Mouse (Mus musculus): ENCODE data around the gene Agbl4. TPM values are rescaled to one million over a fixed set of nuclear protein-coding genes. Genes with fewer than 3 reads are reported as not detected.

Agbl4 gene
- polyA plus RNA-seq, 1 experiment from 2014 or later = 0.19 TPM

DNA sequence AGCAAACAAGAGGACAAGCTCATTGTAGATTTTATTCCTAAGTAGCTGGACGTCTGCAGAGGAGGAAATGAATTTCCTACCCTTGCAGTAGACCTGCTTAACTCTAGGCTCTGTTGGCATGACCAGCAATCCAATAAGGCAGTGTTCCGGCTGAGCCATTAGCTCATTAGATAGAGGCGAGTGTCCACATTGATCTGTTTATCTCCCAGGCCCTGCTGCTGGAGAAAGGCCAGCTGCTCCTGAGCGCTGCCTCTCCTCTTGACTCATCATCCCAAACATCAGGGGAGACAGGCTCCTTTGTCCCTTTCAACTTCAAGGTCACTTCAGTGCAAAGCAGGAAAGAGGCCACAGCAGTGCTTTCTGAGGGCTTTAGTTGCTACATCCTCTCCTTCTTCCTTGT lies 858.0 kb downstream of the Agbl4 start:
- Histone ChIP-seq H3K27ac (ENCODE audit: low read length) (no peak overlapping the region), H3K4me2 (replicated peaks; ENCODE audit: low read depth, low read length) (no peak overlapping the region), H3K4me1 (ENCODE audit: control insufficient read depth, insufficient read depth, low read length) (no peaks in the 10 kb centered on the region), H3K9me3 (ENCODE audit: control insufficient read depth, low read depth, low read length) (no peaks in the 10 kb centered on the region), H3K36me3 (ENCODE audit: control insufficient read depth, insufficient read depth, low read length) (no peaks in the 10 kb centered on the region), H3K27me3 (ENCODE audit: control insufficient read depth, insufficient read depth, low read length) (no peaks in the 10 kb centered on the region), H3K9ac (replicated peaks; ENCODE audit: low read depth, low read length) (no peak overlapping the region), H3K4me3 (ENCODE audit: low read depth, low read length) (no peak overlapping the region)
- no peak for ATAC-seq (ENCODE audit: insufficient number of reproducible peaks, insufficient read depth, low FRiP score, low read depth)
- WGBS = 36% methylated on average over 4 of the region's 4 CpGs

DNA sequence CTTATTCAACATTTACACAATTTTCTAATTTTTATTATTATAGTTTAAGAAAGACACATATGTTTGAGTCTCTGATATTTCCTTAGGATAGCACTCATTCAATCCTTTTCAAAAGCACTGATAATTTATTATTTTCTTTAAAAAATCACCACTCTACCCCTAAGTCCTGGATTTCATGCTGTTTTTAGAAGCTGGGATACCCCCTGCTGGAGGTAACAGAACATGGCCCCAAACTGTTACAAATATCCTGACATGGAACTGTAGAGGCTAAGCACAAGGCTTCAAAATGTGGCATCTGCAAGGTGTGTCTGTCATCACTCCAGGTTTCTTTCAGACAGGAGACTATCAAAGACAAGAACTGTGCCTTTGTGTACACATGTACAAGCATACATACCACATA lies 859.5 kb downstream of the Agbl4 start:
- Histone ChIP-seq H3K9ac (replicated peaks; ENCODE audit: low read depth, low read length) (no peak overlapping the region), H3K27me3 (ENCODE audit: control insufficient read depth, insufficient read depth, low read length) (no peaks in the 10 kb centered on the region), H3K4me3 (ENCODE audit: low read depth, low read length) (no peak overlapping the region), H3K27ac (ENCODE audit: low read length) (no peak overlapping the region), H3K4me1 (ENCODE audit: control insufficient read depth, insufficient read depth, low read length) (no peaks in the 10 kb centered on the region), H3K36me3 (ENCODE audit: control insufficient read depth, insufficient read depth, low read length) (no peaks in the 10 kb centered on the region), H3K4me2 (replicated peaks; ENCODE audit: low read depth, low read length) (no peak overlapping the region), H3K9me3 (ENCODE audit: control insufficient read depth, low read depth, low read length) (no peaks in the 10 kb centered on the region)
- no peak for ATAC-seq (ENCODE audit: insufficient number of reproducible peaks, insufficient read depth, low FRiP score, low read depth)

DNA sequence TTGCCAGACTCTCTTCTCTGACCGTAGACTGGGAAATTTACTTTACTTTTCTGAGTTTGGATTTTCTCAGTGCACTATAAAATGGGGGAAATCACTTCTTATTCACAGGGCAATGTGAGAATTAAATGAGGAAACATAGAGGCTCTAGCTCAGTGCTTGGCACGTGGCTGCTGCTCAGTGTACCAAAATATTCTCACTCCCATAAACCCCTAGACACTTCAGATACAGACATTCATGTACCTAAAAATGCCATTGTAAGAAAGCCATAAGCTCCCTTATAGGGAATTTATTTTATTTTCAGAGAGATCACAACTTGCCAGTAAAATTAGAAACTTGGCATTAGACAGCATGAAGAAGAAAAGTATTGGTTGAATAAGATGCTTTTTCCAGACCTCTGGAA lies 883.5 kb downstream of the Agbl4 start:
- Histone ChIP-seq H3K27me3 (ENCODE audit: control insufficient read depth, insufficient read depth, low read length) (no peaks in the 10 kb centered on the region), H3K4me2 (replicated peaks; ENCODE audit: low read depth, low read length) (no peak overlapping the region), H3K27ac (ENCODE audit: low read length) (no peak overlapping the region), H3K4me3 (ENCODE audit: low read depth, low read length) (no peak overlapping the region), H3K4me1 (ENCODE audit: control insufficient read depth, insufficient read depth, low read length) (no peaks in the 10 kb centered on the region), H3K36me3 (ENCODE audit: control insufficient read depth, insufficient read depth, low read length) (no peaks in the 10 kb centered on the region), H3K9me3 (ENCODE audit: control insufficient read depth, low read depth, low read length) (no peaks in the 10 kb centered on the region), H3K9ac (replicated peaks; ENCODE audit: low read depth, low read length) (no peak overlapping the region)
- 80% methylated on average over 2 of the region's 2 CpGs for WGBS
- ATAC-seq (ENCODE audit: insufficient number of reproducible peaks, insufficient read depth, low FRiP score, low read depth) = no peak

DNA sequence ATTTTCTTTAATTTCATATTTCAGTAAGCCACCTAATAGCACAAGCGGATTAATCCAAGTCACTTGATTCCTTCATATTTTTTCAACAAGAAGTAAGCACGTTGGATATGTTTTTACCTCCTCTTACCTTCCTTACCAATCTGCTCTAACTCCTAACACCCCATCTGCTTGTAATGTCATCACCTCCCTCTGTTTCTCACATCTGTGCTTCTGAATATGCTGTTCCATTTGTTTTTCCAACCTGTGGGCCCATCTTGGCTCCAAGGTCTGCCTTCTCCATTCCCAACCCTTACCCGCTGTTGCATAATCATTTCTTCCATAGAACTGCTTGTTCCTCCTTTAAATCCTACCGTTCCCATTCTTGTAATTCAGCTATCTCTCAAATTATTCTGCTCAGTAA lies 884.4 kb downstream of the Agbl4 start:
- Histone ChIP-seq H3K9ac (replicated peaks; ENCODE audit: low read depth, low read length) (no peak overlapping the region), H3K4me3 (ENCODE audit: low read depth, low read length) (no peak overlapping the region), H3K36me3 (ENCODE audit: control insufficient read depth, insufficient read depth, low read length) (no peaks in the 10 kb centered on the region), H3K4me2 (replicated peaks; ENCODE audit: low read depth, low read length) (no peak overlapping the region), H3K4me1 (ENCODE audit: control insufficient read depth, insufficient read depth, low read length) (no peaks in the 10 kb centered on the region), H3K27me3 (ENCODE audit: control insufficient read depth, insufficient read depth, low read length) (no peaks in the 10 kb centered on the region), H3K9me3 (ENCODE audit: control insufficient read depth, low read depth, low read length) (no peaks in the 10 kb centered on the region), H3K27ac (ENCODE audit: low read length) (no peak overlapping the region)
- 89% methylated on average over 4 of the region's 4 CpGs for WGBS
- no peak for ATAC-seq (ENCODE audit: insufficient number of reproducible peaks, insufficient read depth, low FRiP score, low read depth)

DNA sequence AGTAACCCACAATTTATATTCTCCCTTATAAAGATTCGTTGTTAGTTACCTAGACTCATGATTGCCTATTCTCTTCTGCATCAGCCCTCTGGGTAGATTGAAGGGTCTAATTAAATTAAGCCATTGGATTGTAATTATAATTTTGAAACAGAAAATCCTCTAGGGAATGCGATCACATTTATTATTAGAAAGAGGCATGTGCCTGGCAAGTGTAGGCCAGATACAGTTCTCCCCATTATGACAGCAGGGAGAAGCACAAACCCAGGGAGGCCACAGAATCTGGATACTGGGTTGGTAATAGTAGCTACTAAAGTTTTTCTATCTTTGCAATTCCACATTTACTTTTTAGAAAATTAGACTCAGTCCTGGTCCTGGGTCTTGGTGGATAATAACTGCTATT lies 887.2 kb downstream of the Agbl4 start:
- no peaks in the 10 kb centered on the region for H3K36me3 ChIP-seq (ENCODE audit: control insufficient read depth, insufficient read depth, low read length)
- H3K4me3 ChIP-seq (ENCODE audit: low read depth, low read length) = no peak overlapping the region
- H3K9ac ChIP-seq (replicated peaks; ENCODE audit: low read depth, low read length) = no peak overlapping the region
- ATAC-seq (ENCODE audit: insufficient number of reproducible peaks, insufficient read depth, low FRiP score, low read depth) = no peak
- WGBS = 93% methylated on average over 2 of the region's 2 CpGs
- no peaks in the 10 kb centered on the region for H3K9me3 ChIP-seq (ENCODE audit: control insufficient read depth, low read depth, low read length)
- H3K4me1 ChIP-seq (ENCODE audit: control insufficient read depth, insufficient read depth, low read length) = no peaks in the 10 kb centered on the region
- H3K4me2 ChIP-seq (replicated peaks; ENCODE audit: low read depth, low read length) = no peak overlapping the region
- no peak overlapping the region for H3K27ac ChIP-seq (ENCODE audit: low read length)
- H3K27me3 ChIP-seq (ENCODE audit: control insufficient read depth, insufficient read depth, low read length) = no peaks in the 10 kb centered on the region

DNA sequence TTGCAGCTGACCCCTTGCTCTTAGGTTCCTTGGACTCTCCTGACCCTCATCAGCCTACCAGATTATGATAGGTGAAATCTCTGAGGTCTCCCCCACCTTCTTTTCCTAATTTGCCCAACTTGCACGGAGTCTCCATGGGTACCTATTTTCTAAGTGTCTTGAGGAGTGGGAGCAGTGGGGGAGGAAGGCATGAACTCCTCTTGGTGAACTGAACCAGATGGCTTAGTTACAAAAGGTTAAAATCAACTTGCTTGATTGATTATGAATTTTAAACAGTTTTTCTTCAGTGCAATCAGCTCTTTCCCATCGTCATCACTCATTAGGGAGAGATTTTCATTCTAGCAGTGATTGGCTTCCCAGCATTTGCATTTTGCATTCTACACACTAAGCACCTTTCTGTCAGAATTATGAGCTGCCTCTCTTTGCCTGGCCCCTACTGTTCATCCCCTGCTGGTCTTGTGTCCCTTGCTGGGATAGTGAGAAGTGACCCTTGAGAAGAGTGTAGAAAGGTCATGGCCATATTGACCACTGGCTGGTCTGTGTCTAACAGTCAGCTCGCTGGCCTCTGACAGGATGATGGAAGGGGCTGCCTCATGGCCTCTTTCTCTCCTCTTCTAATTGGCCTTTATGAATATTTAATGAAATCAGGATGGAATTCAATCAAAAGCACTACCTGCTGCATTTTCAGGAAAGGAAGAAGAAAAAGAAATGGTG lies 897.2 kb downstream of the Agbl4 start:
- no peak overlapping the region for H3K4me3 ChIP-seq (ENCODE audit: low read depth, low read length)
- H3K27me3 ChIP-seq (ENCODE audit: control insufficient read depth, insufficient read depth, low read length) = no peaks in the 10 kb centered on the region
- H3K4me1 ChIP-seq (ENCODE audit: control insufficient read depth, insufficient read depth, low read length) = no peaks in the 10 kb centered on the region
- 53% methylated on average over 3 of the region's 3 CpGs for WGBS
- H3K9me3 ChIP-seq (ENCODE audit: control insufficient read depth, low read depth, low read length) = no peaks in the 10 kb centered on the region
- H3K4me2 ChIP-seq (replicated peaks; ENCODE audit: low read depth, low read length) = no peak overlapping the region
- H3K27ac ChIP-seq (ENCODE audit: low read length) = no peak overlapping the region
- ATAC-seq (ENCODE audit: insufficient number of reproducible peaks, insufficient read depth, low FRiP score, low read depth) = no peak
- H3K9ac ChIP-seq (replicated peaks; ENCODE audit: low read depth, low read length) = no peak overlapping the region
- no peaks in the 10 kb centered on the region for H3K36me3 ChIP-seq (ENCODE audit: control insufficient read depth, insufficient read depth, low read length)

DNA sequence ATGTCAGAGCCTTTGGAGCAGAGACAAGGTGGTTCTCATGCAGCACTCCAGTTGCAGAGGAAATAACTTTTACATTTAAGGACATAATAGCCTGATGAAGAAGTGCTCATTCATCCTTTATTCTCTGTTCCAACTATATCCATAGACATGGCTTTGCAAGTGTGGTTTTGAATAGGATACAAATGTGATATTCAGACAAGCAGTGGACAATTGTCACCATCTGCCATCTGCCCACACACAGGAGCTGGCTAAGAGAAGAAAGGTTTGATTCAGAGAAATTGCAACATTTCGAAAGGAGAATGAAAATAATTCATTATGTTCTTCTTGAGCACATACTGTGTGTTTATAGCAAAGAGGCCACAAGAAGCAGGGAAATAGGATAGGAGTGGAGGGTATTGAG lies 909.1 kb downstream of the Agbl4 start:
- no peak overlapping the region for H3K4me3 ChIP-seq (ENCODE audit: low read depth, low read length)
- no peaks in the 10 kb centered on the region for H3K4me1 ChIP-seq (ENCODE audit: control insufficient read depth, insufficient read depth, low read length)
- WGBS = 72% methylated on average over 1 of the region's 1 CpGs
- no peaks in the 10 kb centered on the region; the same call in 1 of the 2 replicates for H3K9me3 ChIP-seq (ENCODE audit: control insufficient read depth, low read depth, low read length)
- no peak for ATAC-seq (ENCODE audit: insufficient number of reproducible peaks, insufficient read depth, low FRiP score, low read depth)
- no peaks in the 10 kb centered on the region for H3K27me3 ChIP-seq (ENCODE audit: control insufficient read depth, insufficient read depth, low read length)
- H3K9ac ChIP-seq (replicated peaks; ENCODE audit: low read depth, low read length) = no peak overlapping the region
- no peak overlapping the region for H3K4me2 ChIP-seq (replicated peaks; ENCODE audit: low read depth, low read length)
- no peaks in the 10 kb centered on the region for H3K36me3 ChIP-seq (ENCODE audit: control insufficient read depth, insufficient read depth, low read length)
- no peak overlapping the region for H3K27ac ChIP-seq (ENCODE audit: low read length)

DNA sequence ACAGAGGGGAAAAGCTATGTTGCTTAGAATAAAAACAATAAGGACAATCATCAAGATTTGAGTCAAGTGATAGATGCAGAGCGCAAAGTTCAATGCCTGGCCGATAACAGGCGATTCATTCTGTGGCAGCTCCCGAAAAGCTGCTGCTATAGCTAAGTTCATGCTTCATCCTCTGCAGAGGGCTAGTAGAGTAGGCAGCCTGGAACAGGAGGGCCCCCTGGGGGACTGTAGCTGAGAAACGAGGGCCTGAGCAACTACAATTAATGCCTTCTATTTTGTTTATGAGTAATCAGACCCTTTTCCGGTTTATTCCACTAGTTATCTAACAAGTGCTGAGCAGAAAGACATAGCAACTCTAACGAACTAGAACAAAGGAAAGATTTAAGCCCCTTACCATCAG lies 909.7 kb downstream of the Agbl4 start:
- H3K27ac ChIP-seq (ENCODE audit: low read length) = no peak overlapping the region
- ATAC-seq (ENCODE audit: insufficient number of reproducible peaks, insufficient read depth, low FRiP score, low read depth) = no peak

DNA sequence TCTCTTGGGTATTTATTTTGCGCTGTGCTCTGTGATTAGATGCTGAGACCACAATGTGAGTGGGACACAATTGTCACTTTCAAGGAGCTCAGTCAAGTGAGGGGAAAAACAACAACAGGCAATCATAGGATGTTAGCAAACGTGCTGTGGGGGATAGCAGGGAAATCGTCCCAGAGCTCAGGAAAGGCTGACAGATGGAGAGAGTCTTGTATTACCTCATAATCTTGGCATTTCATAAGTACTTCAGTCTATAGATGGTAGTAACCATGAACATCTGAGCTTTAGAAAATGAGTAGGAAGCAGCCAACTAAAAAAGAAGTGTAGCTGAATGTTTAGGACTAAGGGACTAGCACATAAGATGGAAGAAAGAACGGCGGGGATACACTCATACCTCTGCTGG lies 910.2 kb downstream of the Agbl4 start:
- H3K4me3 ChIP-seq (ENCODE audit: low read depth, low read length) = no peak overlapping the region
- ATAC-seq (ENCODE audit: insufficient number of reproducible peaks, insufficient read depth, low FRiP score, low read depth) = no peak
- H3K9ac ChIP-seq (replicated peaks; ENCODE audit: low read depth, low read length) = no peak overlapping the region
- 64% methylated on average over 5 of the region's 5 CpGs for WGBS
- H3K4me2 ChIP-seq (replicated peaks; ENCODE audit: low read depth, low read length) = no peak overlapping the region
- no peaks in the 10 kb centered on the region for H3K4me1 ChIP-seq (ENCODE audit: control insufficient read depth, insufficient read depth, low read length)
- no peaks in the 10 kb centered on the region; the same call in 1 of the 2 replicates for H3K9me3 ChIP-seq (ENCODE audit: control insufficient read depth, low read depth, low read length)
- no peaks in the 10 kb centered on the region for H3K36me3 ChIP-seq (ENCODE audit: control insufficient read depth, insufficient read depth, low read length)
- H3K27ac ChIP-seq (ENCODE audit: low read length) = no peak overlapping the region
- no peaks in the 10 kb centered on the region for H3K27me3 ChIP-seq (ENCODE audit: control insufficient read depth, insufficient read depth, low read length)

More for the DNA sequence above, 909.7 kb downstream of the Agbl4 start:
- Histone ChIP-seq H3K9me3 (ENCODE audit: control insufficient read depth, low read depth, low read length) (no peaks in the 10 kb centered on the region; the same call in 1 of the 2 replicates), H3K4me3 (ENCODE audit: low read depth, low read length) (no peak overlapping the region), H3K27me3 (ENCODE audit: control insufficient read depth, insufficient read depth, low read length) (no peaks in the 10 kb centered on the region), H3K36me3 (ENCODE audit: control insufficient read depth, insufficient read depth, low read length) (no peaks in the 10 kb centered on the region), H3K4me1 (ENCODE audit: control insufficient read depth, insufficient read depth, low read length) (no peaks in the 10 kb centered on the region), H3K4me2 (replicated peaks; ENCODE audit: low read depth, low read length) (no peak overlapping the region), H3K9ac (replicated peaks; ENCODE audit: low read depth, low read length) (no peak overlapping the region)
- WGBS = 65% methylated on average over 7 of the region's 7 CpGs
